Mouse (Mus musculus): ENCODE measurements around the gene Rhox3g. TPM values are rescaled to one million over a fixed set of nuclear protein-coding genes. Genes with fewer than 3 reads are reported as not detected.
"Not testable (repeated sequence)": the region's sequence is repeated elsewhere in the genome, so short reads cannot be mapped to it uniquely, and the experiment has no call there.

The Rhox3g gene
- polyA plus RNA-seq (2016; fragmentation: Nextera tagmentation; extraction: Ambion mirVana) = not detected in 2 replicates

DNA sequence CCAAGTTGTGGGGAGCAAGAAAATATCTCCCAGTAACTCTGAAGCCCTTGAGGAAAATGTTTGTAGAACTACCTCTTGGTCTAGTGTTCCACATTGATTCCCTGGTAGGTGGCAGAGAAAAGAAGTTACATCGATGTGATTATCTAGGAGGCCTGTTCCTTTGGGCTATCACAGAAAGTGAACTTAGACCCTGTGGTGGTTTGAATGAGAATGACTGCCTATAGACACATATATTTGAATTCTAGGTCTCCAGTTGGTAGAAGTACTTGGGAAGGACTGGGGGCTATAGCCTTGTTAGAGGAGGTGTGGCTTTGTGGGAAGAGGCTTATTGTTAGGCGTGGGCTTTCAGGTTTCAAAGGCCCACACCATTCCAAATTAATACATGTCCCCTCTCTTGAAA is at the start of gene Rhox3g:
Rhox3g (minus strand) TSS at position 101 of the 400 bp plus-strand sequence.
- H3K27me3 ChIP-seq (replicated peaks; ENCODE audit: low read depth, poor library complexity, severe bottlenecking); H3K27ac ChIP-seq (replicated peaks); H3K9me3 ChIP-seq; H3K36me3 ChIP-seq (replicated peaks); DNase-seq (ENCODE audit: low spot score); H3K4me1 ChIP-seq; H3K4me3 ChIP-seq: not testable (repeated sequence)
- WGBS = 83% methylated on average over 2 of the region's 2 CpGs

DNA sequence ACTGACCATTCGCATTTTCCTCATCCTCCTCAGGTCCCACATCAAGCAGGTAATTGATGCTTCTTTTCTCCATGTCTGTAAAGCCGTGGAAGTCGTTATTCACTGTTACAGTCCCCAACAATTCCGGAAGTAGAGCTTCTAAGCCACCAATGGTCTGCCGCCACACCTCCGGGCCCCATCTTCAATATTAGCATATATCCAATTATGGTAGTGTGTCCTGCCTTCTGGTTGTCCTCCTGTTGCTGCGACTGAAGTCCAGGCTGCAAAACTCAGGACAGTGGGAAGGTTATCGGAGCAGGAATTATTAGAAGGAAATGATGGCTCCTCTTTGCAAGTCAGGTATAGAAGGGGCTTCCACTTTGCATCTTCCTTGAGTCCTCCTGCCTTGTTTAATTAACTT is 44.8 kb upstream of the Rhox3g start, which contains the start of gene Rhox2h:
Rhox2h (minus strand) TSS at position 101 of the 400 bp plus-strand sequence.
- H3K4me1 ChIP-seq; H3K36me3 ChIP-seq (replicated peaks); H3K27me3 ChIP-seq (replicated peaks; ENCODE audit: low read depth, poor library complexity, severe bottlenecking); DNase-seq (ENCODE audit: low spot score); H3K27ac ChIP-seq (replicated peaks); H3K4me3 ChIP-seq; H3K9me3 ChIP-seq: not testable (repeated sequence)
- WGBS = 86% methylated on average over 8 of the region's 8 CpGs

DNA sequence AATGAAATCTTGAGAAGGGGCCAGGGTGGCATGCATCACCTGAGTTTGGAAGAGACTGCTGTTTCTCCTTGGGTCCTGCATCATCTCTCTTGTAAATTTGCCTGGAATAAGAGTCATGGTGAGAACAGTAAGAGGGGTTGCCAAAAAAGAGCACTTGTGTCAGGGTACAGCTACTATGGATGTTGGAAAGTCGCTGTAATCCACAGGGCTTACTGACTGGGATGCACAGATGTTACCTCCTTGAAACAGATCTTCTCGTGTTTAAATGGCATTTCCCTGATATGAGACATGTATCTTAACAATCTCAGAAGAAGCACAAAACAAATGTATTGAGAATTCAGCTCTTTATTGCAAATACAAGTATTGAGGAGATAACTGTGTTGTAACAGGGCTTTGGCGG is 40.3 kb upstream of the Rhox3g start, which contains the start of gene Rhox3h:
Rhox3h (minus strand) TSS at position 101 of the 400 bp plus-strand sequence.
- not testable (repeated sequence) for H3K4me1 ChIP-seq; H3K9me3 ChIP-seq; H3K36me3 ChIP-seq (replicated peaks); DNase-seq (ENCODE audit: low spot score); H3K27me3 ChIP-seq (replicated peaks; ENCODE audit: low read depth, poor library complexity, severe bottlenecking); H3K4me3 ChIP-seq; H3K27ac ChIP-seq (replicated peaks)
- WGBS = 90% methylated on average over 1 of the region's 3 CpGs

DNA sequence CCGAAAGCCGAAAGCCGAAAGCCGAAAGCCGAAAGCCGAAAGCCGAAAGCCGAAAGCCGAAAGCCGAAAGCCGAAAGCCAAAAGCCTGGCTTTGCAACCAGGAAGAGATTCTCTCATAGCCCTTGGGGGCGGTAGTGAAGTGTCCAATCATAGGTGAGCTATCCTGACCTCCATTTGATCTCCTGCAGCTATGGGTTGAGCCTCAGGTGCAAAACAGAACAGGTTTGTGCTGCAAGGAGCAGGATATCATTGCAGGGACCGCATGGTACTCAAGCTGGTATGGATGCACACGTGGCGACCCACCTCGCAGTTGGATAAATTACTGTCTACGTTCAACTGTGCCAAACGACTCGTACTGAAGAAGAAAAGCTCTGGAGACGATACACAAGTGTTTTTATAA is 22.8 kb upstream of the Rhox3g start, which contains the start of gene Rhox4g:
Rhox4g (minus strand) TSS at position 101 of the 400 bp plus-strand sequence.
- H3K9me3 ChIP-seq; H3K4me1 ChIP-seq; H3K27me3 ChIP-seq (replicated peaks; ENCODE audit: low read depth, poor library complexity, severe bottlenecking); H3K4me3 ChIP-seq; H3K36me3 ChIP-seq (replicated peaks); DNase-seq (ENCODE audit: low spot score); H3K27ac ChIP-seq (replicated peaks): not testable (repeated sequence)
- 95% methylated on average over 20 of the region's 20 CpGs for WGBS

DNA sequence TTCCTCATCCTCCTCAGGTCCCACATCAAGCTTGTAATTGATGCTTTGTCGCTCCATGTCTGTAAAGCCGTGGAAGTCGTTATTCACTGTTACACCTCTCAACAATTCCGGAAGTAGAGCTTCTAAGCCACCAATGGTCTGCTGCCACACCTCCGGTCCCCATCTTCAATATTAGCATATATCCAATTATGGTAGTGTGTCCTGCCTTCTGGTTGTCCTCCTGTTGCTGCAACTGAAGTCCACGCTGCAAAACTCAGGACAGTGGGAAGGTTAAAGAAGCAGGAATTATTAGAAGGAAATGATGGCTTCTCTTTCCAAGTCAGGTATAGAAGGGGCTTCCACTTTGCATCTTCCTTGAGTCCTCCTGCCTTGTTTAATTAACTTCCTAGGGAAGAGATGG is 15.0 kb upstream of the Rhox3g start, which contains the start of gene Rhox2g:
Rhox2g (minus strand) TSS at position 101 of the 400 bp plus-strand sequence.
- not testable (repeated sequence) for H3K36me3 ChIP-seq (replicated peaks); H3K9me3 ChIP-seq; H3K4me3 ChIP-seq; H3K27ac ChIP-seq (replicated peaks); H3K4me1 ChIP-seq; H3K27me3 ChIP-seq (replicated peaks; ENCODE audit: low read depth, poor library complexity, severe bottlenecking); DNase-seq (ENCODE audit: low spot score)
- 89% methylated on average over 6 of the region's 6 CpGs for WGBS

DNA sequence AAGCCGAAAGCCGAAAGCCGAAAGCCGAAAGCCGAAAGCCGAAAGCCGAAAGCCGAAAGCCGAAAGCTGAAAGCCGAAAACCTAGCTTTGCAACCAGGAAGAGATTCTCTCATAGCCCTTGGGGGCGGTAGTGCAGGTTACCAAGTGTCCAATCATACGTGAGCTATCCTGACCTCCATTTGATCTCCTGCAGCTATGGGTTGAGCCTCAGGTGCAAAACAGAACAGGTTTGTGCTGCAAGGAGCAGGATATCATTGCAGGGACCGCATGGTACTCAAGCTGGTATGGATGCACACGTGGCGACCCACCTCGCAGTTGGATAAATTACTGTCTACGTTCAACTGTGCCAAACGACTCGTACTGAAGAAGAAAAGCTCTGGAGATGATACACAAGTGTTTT is 20.8 kb downstream of the Rhox3g start, which contains the start of gene Rhox4f:
Rhox4f (minus strand) TSS at position 101 of the 400 bp plus-strand sequence.
- H3K27ac ChIP-seq (replicated peaks); H3K9me3 ChIP-seq; H3K4me1 ChIP-seq; H3K36me3 ChIP-seq (replicated peaks); DNase-seq (ENCODE audit: low spot score); H3K4me3 ChIP-seq; H3K27me3 ChIP-seq (replicated peaks; ENCODE audit: low read depth, poor library complexity, severe bottlenecking): not testable (repeated sequence)
- WGBS = 94% methylated on average over 19 of the region's 19 CpGs

DNA sequence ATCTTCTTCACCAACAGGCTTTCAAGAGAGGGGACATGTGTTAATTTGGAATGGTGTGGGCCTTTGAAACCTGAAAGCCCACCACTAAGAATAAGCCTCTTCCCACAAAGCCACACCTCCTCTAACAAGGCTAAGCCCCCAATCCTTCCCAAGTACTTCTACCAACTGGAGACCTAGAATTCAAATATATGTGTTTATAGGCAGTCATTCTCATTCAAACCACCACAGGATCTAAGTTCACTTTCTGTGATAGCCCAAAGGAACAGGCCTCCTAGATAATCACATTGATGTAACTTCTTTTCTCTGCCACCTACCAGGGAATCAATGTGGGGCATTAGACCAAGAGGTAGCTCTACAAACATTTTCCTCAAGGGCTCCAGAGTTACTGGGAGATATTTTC is 47.7 kb downstream of the Rhox3g start, which contains the start of gene Rhox3f:
Rhox3f (plus strand) TSS at position 301 of the 400 bp plus-strand sequence.
- H3K36me3 ChIP-seq (replicated peaks); H3K27ac ChIP-seq (replicated peaks); H3K4me1 ChIP-seq; H3K4me3 ChIP-seq; H3K9me3 ChIP-seq; H3K27me3 ChIP-seq (replicated peaks; ENCODE audit: low read depth, poor library complexity, severe bottlenecking); DNase-seq (ENCODE audit: low spot score): not testable (repeated sequence)

Other genes starting within 250 kb of the Rhox3g start
- not detected in 2 replicates for gene Rhox3a2, start 248.6 kb downstream of the Rhox3g start, polyA plus RNA-seq (2016; fragmentation: Nextera tagmentation; extraction: Ambion mirVana)
- 1.9 and 2.0 TPM in 2 replicates for gene Rhox4a2, start 237.8 kb downstream of the Rhox3g start, polyA plus RNA-seq (2016; fragmentation: Nextera tagmentation; extraction: Ambion mirVana)
- gene Rhox2b, start 216.5 kb downstream of the Rhox3g start, polyA plus RNA-seq (2016; fragmentation: Nextera tagmentation; extraction: Ambion mirVana) = not detected in 2 replicates
- 0.64 and 0.68 TPM in 2 replicates for gene Rhox4b, start 196.1 kb downstream of the Rhox3g start, polyA plus RNA-seq (2016; fragmentation: Nextera tagmentation; extraction: Ambion mirVana)
- 0.48 TPM in 1 of 2 replicates, not detected in the other for gene Rhox2c, start 174.9 kb downstream of the Rhox3g start, polyA plus RNA-seq (2016; fragmentation: Nextera tagmentation; extraction: Ambion mirVana)
- gene Rhox3c, start 170.0 kb downstream of the Rhox3g start, polyA plus RNA-seq (2016; fragmentation: Nextera tagmentation; extraction: Ambion mirVana) = not detected in 2 replicates
- gene Rhox4c, start 148.3 kb downstream of the Rhox3g start, polyA plus RNA-seq (2016; fragmentation: Nextera tagmentation; extraction: Ambion mirVana) = not detected in 2 replicates
- gene Rhox2d, start 135.2 kb downstream of the Rhox3g start, polyA plus RNA-seq (2016; fragmentation: Nextera tagmentation; extraction: Ambion mirVana) = not detected in 2 replicates
- gene Rhox4d, start 114.3 kb downstream of the Rhox3g start, polyA plus RNA-seq (2016; fragmentation: Nextera tagmentation; extraction: Ambion mirVana) = not detected in 2 replicates
- gene Rhox2e, start 98.2 kb downstream of the Rhox3g start, polyA plus RNA-seq (2016; fragmentation: Nextera tagmentation; extraction: Ambion mirVana) = 0.27 and 0.52 TPM in 2 replicates
- not detected in 2 replicates for gene Rhox3e, start 86.6 kb downstream of the Rhox3g start, polyA plus RNA-seq (2016; fragmentation: Nextera tagmentation; extraction: Ambion mirVana)
- gene Rhox4e, start 71.2 kb downstream of the Rhox3g start, polyA plus RNA-seq (2016; fragmentation: Nextera tagmentation; extraction: Ambion mirVana) = 0.35 TPM in 1 of 2 replicates, not detected in the other
- gene Rhox2f, start 57.2 kb downstream of the Rhox3g start, polyA plus RNA-seq (2016; fragmentation: Nextera tagmentation; extraction: Ambion mirVana) = not detected in 2 replicates
- gene Rhox3f, start 47.6 kb downstream of the Rhox3g start, polyA plus RNA-seq (2016; fragmentation: Nextera tagmentation; extraction: Ambion mirVana) = not detected in 2 replicates
- gene Rhox4f, start 20.9 kb downstream of the Rhox3g start, polyA plus RNA-seq (2016; fragmentation: Nextera tagmentation; extraction: Ambion mirVana) = not detected in 2 replicates
- not detected in 2 replicates for gene Rhox2g, start 14.9 kb upstream of the Rhox3g start, polyA plus RNA-seq (2016; fragmentation: Nextera tagmentation; extraction: Ambion mirVana)
- gene Rhox4g, start 22.7 kb upstream of the Rhox3g start, polyA plus RNA-seq (2016; fragmentation: Nextera tagmentation; extraction: Ambion mirVana) = not detected in 2 replicates
- gene Rhox3h, start 40.2 kb upstream of the Rhox3g start, polyA plus RNA-seq (2016; fragmentation: Nextera tagmentation; extraction: Ambion mirVana) = not detected in 2 replicates
- not detected in 2 replicates for gene Rhox2h, start 44.7 kb upstream of the Rhox3g start, polyA plus RNA-seq (2016; fragmentation: Nextera tagmentation; extraction: Ambion mirVana)
- gene Rhox5, start 176.2 kb upstream of the Rhox3g start, polyA plus RNA-seq (2016; fragmentation: Nextera tagmentation; extraction: Ambion mirVana) = 1.8 and 1.9 TPM in 2 replicates
- not detected in 2 replicates for gene Rhox6, start 198.3 kb upstream of the Rhox3g start, polyA plus RNA-seq (2016; fragmentation: Nextera tagmentation; extraction: Ambion mirVana)
- not detected in 2 replicates for gene Rhox7a, start 203.1 kb upstream of the Rhox3g start, polyA plus RNA-seq (2016; fragmentation: Nextera tagmentation; extraction: Ambion mirVana)